Mouse (Mus musculus): ENCODE data around the gene Txndc2. TPM values are rescaled to one million over a fixed set of nuclear protein-coding genes. Genes with fewer than 3 reads are reported as not detected.

The Txndc2 gene
- polyA plus RNA-seq, 1 experiment from 2014 or later, result not detected

- no peaks in the 10 kb centered on the region for H3K27me3 ChIP-seq (ENCODE audit: insufficient read depth, low read length)
- TF ChIP-seq EP300 (IDR thresholded peaks at IDR 0.05; ENCODE audit: low read depth) (peak; percentile 88), CTCF (IDR thresholded peaks at IDR 0.05; ENCODE audit: low read depth) (no peak)
- H3K4me1 ChIP-seq (ENCODE audit: insufficient read depth), result peaks cover 6% of the 10 kb centered on the region
- no peak overlapping the region for H3K9ac ChIP-seq (replicated peaks)
- no peak overlapping the region for H3K4me3 ChIP-seq (ENCODE audit: low read depth, low read length)
- H3K27ac ChIP-seq (ENCODE audit: low read depth), result no peak overlapping the region; the same call in 1 of the 2 replicates
- no peaks in the 10 kb centered on the region for H3K9me3 ChIP-seq (ENCODE audit: low read length)
- WGBS (ENCODE audit: insufficient replicate concordance), result 58% methylated on average over 14 of the region's 14 CpGs
- no peak overlapping the region for H3K4me2 ChIP-seq (ENCODE audit: low read depth, low read length)
- ATAC-seq (peak; percentile 58), DNase-seq (no peak)
- no peaks in the 10 kb centered on the region for H3K36me3 ChIP-seq (replicated peaks; ENCODE audit: insufficient read depth, low read length)
Measured at GRCm38 (mm10) chr17:65679806-65680446, 38.0 kb upstream of the Txndc2 start.

GRCm38 (mm10) chr17:65677742-65678141 lies 35.8 kb upstream of the Txndc2 start:
- Histone ChIP-seq H3K4me1 (ENCODE audit: insufficient read depth) (peaks cover 12% of the 10 kb centered on the region), H3K4me3 (ENCODE audit: low read depth, low read length) (no peak overlapping the region), H3K27ac (ENCODE audit: low read depth) (peak overlapping the region; percentile 22; the same call in 1 of the 2 replicates), H3K36me3 (replicated peaks; ENCODE audit: insufficient read depth, low read length) (no peaks in the 10 kb centered on the region), H3K9me3 (ENCODE audit: low read length) (no peaks in the 10 kb centered on the region), H3K4me2 (ENCODE audit: low read depth, low read length) (no peak overlapping the region), H3K27me3 (ENCODE audit: insufficient read depth, low read length) (no peaks in the 10 kb centered on the region), H3K9ac (replicated peaks) (no peak overlapping the region)
- no peak for DNase-seq
- WGBS (ENCODE audit: insufficient replicate concordance), result 68% methylated on average over 1 of the region's 1 CpGs
- TF ChIP-seq EP300 (IDR thresholded peaks at IDR 0.05; ENCODE audit: low read depth), result no peak
- TF ChIP-seq CTCF (IDR thresholded peaks at IDR 0.05; ENCODE audit: low read depth), result peak; percentile 63
- ATAC-seq, result no peak

- no peak overlapping the region for H3K27ac ChIP-seq (ENCODE audit: low read depth)
- H3K4me2 ChIP-seq (ENCODE audit: low read depth, low read length), result no peak overlapping the region
- TF ChIP-seq EP300 (IDR thresholded peaks at IDR 0.05; ENCODE audit: low read depth) (no peak), CTCF (IDR thresholded peaks at IDR 0.05; ENCODE audit: low read depth) (no peak)
- WGBS (ENCODE audit: insufficient replicate concordance), result 92% methylated on average over 8 of the region's 8 CpGs
- H3K4me3 ChIP-seq (ENCODE audit: low read depth, low read length), result no peak overlapping the region
- H3K4me1 ChIP-seq (ENCODE audit: insufficient read depth), result peaks cover 12% of the 10 kb centered on the region
- no peaks in the 10 kb centered on the region for H3K27me3 ChIP-seq (ENCODE audit: insufficient read depth, low read length)
- ATAC-seq (no peak), DNase-seq (no peak)
- H3K9me3 ChIP-seq (ENCODE audit: low read length), result no peaks in the 10 kb centered on the region
- no peak overlapping the region for H3K9ac ChIP-seq (replicated peaks)
- no peaks in the 10 kb centered on the region for H3K36me3 ChIP-seq (replicated peaks; ENCODE audit: insufficient read depth, low read length)
Measured at GRCm38 (mm10) chr17:65676536-65676935, 34.6 kb upstream of the Txndc2 start.

- no peak for ATAC-seq
- no peak overlapping the region for H3K4me3 ChIP-seq (ENCODE audit: low read depth, low read length)
- no peaks in the 10 kb centered on the region for H3K36me3 ChIP-seq (replicated peaks; ENCODE audit: insufficient read depth, low read length)
- H3K27me3 ChIP-seq (ENCODE audit: insufficient read depth, low read length), result no peaks in the 10 kb centered on the region
- H3K9ac ChIP-seq (replicated peaks), result no peak overlapping the region
- no peaks in the 10 kb centered on the region for H3K9me3 ChIP-seq (ENCODE audit: low read length)
- 83% methylated on average over 3 of the region's 3 CpGs for WGBS (ENCODE audit: insufficient replicate concordance)
- no peak for DNase-seq
- H3K4me2 ChIP-seq (ENCODE audit: low read depth, low read length), result no peak overlapping the region
- H3K4me1 ChIP-seq (ENCODE audit: insufficient read depth), result peaks cover 12% of the 10 kb centered on the region
- H3K27ac ChIP-seq (ENCODE audit: low read depth), result no peak overlapping the region
- TF ChIP-seq EP300 (IDR thresholded peaks at IDR 0.05; ENCODE audit: low read depth) (no peak), CTCF (IDR thresholded peaks at IDR 0.05; ENCODE audit: low read depth) (no peak)
Measured at GRCm38 (mm10) chr17:65675985-65676384, 34.0 kb upstream of the Txndc2 start.

- Histone ChIP-seq H3K9ac (replicated peaks) (no peak overlapping the region), H3K27ac (ENCODE audit: low read depth) (peak overlapping the region; percentile 61), H3K4me3 (ENCODE audit: low read depth, low read length) (no peak overlapping the region), H3K9me3 (ENCODE audit: low read length) (no peaks in the 10 kb centered on the region), H3K36me3 (replicated peaks; ENCODE audit: insufficient read depth, low read length) (no peaks in the 10 kb centered on the region), H3K4me1 (ENCODE audit: insufficient read depth) (peaks cover 12% of the 10 kb centered on the region), H3K4me2 (ENCODE audit: low read depth, low read length) (no peak overlapping the region), H3K27me3 (ENCODE audit: insufficient read depth, low read length) (no peaks in the 10 kb centered on the region)
- 13% methylated on average over 1 of the region's 1 CpGs for WGBS (ENCODE audit: insufficient replicate concordance)
- no peak for TF ChIP-seq CTCF (IDR thresholded peaks at IDR 0.05; ENCODE audit: low read depth)
- peak; percentile 77; the same call in 1 of the 2 replicates for TF ChIP-seq EP300 (IDR thresholded peaks at IDR 0.05; ENCODE audit: low read depth)
- ATAC-seq (peak; percentile 72), DNase-seq (peak; percentile 24)
Measured at GRCm38 (mm10) chr17:65674710-65675171, 32.8 kb upstream of the Txndc2 start.

- WGBS (ENCODE audit: insufficient replicate concordance), result 77% methylated on average over 7 of the region's 7 CpGs
- no peak for TF ChIP-seq CTCF (IDR thresholded peaks at IDR 0.05; ENCODE audit: low read depth)
- TF ChIP-seq EP300 (IDR thresholded peaks at IDR 0.05; ENCODE audit: low read depth), result no peak
- no peak overlapping the region for H3K27ac ChIP-seq (ENCODE audit: low read depth)
- no peaks in the 10 kb centered on the region for H3K36me3 ChIP-seq (replicated peaks; ENCODE audit: insufficient read depth, low read length)
- peaks cover 12% of the 10 kb centered on the region for H3K4me1 ChIP-seq (ENCODE audit: insufficient read depth)
- no peaks in the 10 kb centered on the region for H3K27me3 ChIP-seq (ENCODE audit: insufficient read depth, low read length)
- H3K9ac ChIP-seq (replicated peaks), result no peak overlapping the region
- H3K4me2 ChIP-seq (ENCODE audit: low read depth, low read length), result no peak overlapping the region
- ATAC-seq, result no peak
- no peaks in the 10 kb centered on the region for H3K9me3 ChIP-seq (ENCODE audit: low read length)
- H3K4me3 ChIP-seq (ENCODE audit: low read depth, low read length), result no peak overlapping the region
- no peak for DNase-seq
Measured at GRCm38 (mm10) chr17:65672926-65673325, 31.0 kb upstream of the Txndc2 start.
